Mouse (Mus musculus) midbrain, embryonic 13.5 days (tissue): ENCODE results near the gene Tmem87a. TPM values are rescaled to one million over a fixed set of nuclear protein-coding genes. Genes with fewer than 3 reads are reported as not detected.

Source experiments
- ATAC-seq: fragments of 200-750 bp; cut with Nextera tagmentation; 2 replicates; pipeline ENCODE4 v1.8.0; 2017; ENCODE audit warnings: mild to moderate bottlenecking, moderate TSS enrichment, moderate library complexity
- H3K27ac ChIP-seq: fragments of 300-500 bp; sonication (generic); 2 replicates; pipeline ENCODE4 v1.5.1; 2015; ENCODE audit warnings: inconsistent platforms, mild to moderate bottlenecking, moderate library complexity
- H3K27me3 ChIP-seq: fragments of 300-500 bp; sonication (generic); 2 replicates; pipeline ENCODE4 v1.6.1; 2015; ENCODE audit warnings: mild to moderate bottlenecking, inconsistent platforms
- H3K36me3 ChIP-seq: fragments of 300-500 bp; sonication (generic); 2 replicates; pipeline ENCODE4 v1.6.1; 2015; ENCODE audit warnings: mild to moderate bottlenecking, inconsistent platforms
- H3K4me1 ChIP-seq: fragments of 300-500 bp; sonication (generic); replicated peaks from 2 replicates; pipeline ENCODE4 v1.6.1; 2015; ENCODE audit warnings: inconsistent platforms
- H3K4me2 ChIP-seq: fragments of 300-500 bp; sonication (generic); replicated peaks from 2 replicates; pipeline ENCODE4 v1.6.1; 2015; ENCODE audit warnings: moderate library complexity, mild to moderate bottlenecking, inconsistent platforms
- H3K4me3 ChIP-seq: fragments of 300-500 bp; sonication (generic); replicated peaks from 2 replicates; pipeline ENCODE4 v1.5.1; 2015; ENCODE audit warnings: mild to moderate bottlenecking, inconsistent platforms
- H3K9ac ChIP-seq: fragments of 300-500 bp; sonication (generic); replicated peaks from 2 replicates; pipeline ENCODE4 v1.6.1; 2015; ENCODE audit warnings: mild to moderate bottlenecking, inconsistent platforms
- H3K9me3 ChIP-seq: fragments of 300-500 bp; sonication (generic); 2 replicates; pipeline ENCODE4 v1.6.1; 2016; ENCODE audit warnings: mild to moderate bottlenecking, inconsistent platforms
- WGBS: fragments of 180-500 bp; shearing (Covaris S2); methylation state at CpG from one replicate; pipeline ENCODE4 v1.1.7; 2015; 5-methylcytosine and 5-hydroxymethylcytosine counted together
- polyA plus RNA-seq: library from polyadenylated mRNA; unstranded; fragments of >200 nt; fragmentation: Nextera tagmentation; extraction: Ambion mirVana; gene quantifications from 2 replicates; pipeline ENCODE4 v1.2.1, GENCODE M21; 2015

The Tmem87a gene
- polyA plus RNA-seq, 1 experiment from 2014 or later: 10.2 TPM

DNA sequence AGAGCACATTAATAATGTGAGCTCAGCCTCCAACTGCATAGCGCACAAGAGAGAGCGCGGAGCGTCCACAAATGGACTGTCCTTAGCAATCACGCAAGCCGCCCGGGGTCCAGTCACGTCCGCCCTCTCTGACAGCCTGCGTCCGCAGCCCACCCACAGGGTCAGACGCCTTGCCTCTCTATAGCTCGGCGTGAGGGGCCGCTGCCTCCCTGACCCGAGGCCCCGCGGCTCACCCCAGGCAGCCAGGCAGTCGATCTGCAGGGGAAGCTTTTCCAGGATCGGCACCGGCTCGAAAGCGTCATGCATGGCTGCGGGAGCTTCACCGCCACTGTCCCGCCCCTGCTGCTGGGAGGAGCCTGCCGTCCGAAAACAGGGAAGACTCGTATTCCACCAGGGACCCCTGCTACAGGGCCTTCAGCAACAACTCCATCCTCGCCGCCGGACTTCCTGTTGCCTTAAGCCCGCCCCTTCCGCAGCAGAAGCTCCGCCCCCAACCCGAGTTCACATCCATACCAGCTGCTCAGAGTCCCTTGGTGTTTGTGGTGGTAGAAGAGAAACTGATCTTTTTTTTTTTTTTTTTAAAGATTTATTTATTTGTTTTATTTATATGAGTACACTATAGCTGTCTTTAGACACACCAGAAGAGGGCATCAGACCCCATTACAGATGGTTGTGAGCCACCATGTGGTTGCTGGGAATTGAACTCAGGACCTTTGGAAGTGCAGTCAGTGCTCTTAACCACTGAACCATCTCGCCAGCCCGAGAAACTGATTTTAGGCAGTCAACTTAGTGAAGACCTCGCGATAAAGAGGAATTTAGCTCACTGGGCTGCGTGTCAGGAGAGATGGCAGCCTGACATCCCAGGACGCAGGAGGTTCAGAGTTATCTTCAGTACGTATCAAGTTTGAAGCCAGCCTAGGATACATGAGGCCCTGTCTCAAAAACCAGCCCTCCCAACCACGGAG lies 50.9 kb downstream of the Tmem87a start, which contains the start of gene Vps39:
Gene Vps39 (minus strand): TSS at position 456 of the 965 bp plus-strand sequence.
- Histone ChIP-seq H3K27me3 (no peaks in the 10 kb centered on the region), H3K9me3 (no peaks in the 10 kb centered on the region), H3K36me3 (peaks cover 45% of the 10 kb centered on the region), H3K27ac (peak within 1 kb of the TSS; percentile 80), H3K4me2 (peak within 1 kb of the TSS; percentile 80), H3K4me1 (peaks cover 21% of the 10 kb centered on the region), H3K9ac (peak within 1 kb of the TSS; percentile 94), H3K4me3 (peak within 1 kb of the TSS; percentile 98)
- ATAC-seq: peak; percentile 99
- WGBS: 12% methylated on average over 44 of the region's 44 CpGs

DNA sequence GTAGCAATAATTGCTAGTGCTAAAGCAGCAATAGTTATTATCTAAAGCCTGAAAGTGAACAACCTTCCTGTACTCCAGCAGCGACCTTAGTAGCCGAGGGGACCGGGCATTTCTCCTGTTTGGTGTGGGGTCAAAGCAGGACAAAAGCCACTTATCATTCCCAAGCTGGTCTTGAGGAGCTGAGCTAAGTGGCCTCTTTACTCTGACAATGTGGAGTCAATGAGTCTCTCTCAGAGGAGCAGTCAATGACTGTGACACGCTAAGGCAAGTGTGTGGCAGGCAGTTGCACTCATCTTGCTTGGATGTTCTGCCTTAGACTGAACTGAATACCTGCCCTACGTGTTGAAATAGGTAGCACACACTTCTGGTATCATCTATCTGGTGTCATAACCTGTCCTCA lies 52.6 kb downstream of the Tmem87a start:
- WGBS: 76% methylated on average over 5 of the region's 5 CpGs
- no peak for ATAC-seq
- H3K9me3 ChIP-seq: no peaks in the 10 kb centered on the region
- H3K36me3 ChIP-seq: peaks cover 50% of the 10 kb centered on the region
- H3K4me3 ChIP-seq: peak overlapping the region; percentile 98; the same call in 1 of the 2 replicates
- H3K27ac ChIP-seq: no peak overlapping the region
- no peak overlapping the region; the same call in 1 of the 2 replicates for H3K9ac ChIP-seq
- H3K27me3 ChIP-seq: no peaks in the 10 kb centered on the region
- peak overlapping the region; percentile 80; the same call in 1 of the 2 replicates for H3K4me2 ChIP-seq
- peaks cover 21% of the 10 kb centered on the region for H3K4me1 ChIP-seq

DNA sequence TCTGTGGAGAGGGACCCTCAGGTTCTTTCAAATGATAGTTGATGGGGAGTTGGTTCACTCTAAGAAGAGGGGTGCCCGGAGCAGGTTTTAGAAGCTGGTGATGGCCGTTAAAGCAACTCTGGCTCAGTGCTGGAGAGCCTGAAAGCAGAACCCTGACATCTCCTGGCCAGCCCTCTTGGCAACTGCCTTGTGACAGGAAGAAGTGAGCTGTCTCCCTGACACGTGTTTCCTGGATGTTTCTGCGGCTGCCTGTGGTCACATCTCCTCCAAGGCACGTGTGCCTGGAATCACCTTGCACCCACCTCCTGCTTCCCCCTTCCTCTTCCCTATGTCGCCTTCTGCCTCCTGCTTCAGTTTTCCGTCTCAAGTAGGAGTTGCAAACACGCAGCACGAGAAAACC lies 55.8 kb downstream of the Tmem87a start:
- H3K4me2 ChIP-seq: no peak overlapping the region
- H3K4me3 ChIP-seq: no peak overlapping the region
- WGBS: 83% methylated on average over 9 of the region's 9 CpGs
- peaks cover 21% of the 10 kb centered on the region for H3K4me1 ChIP-seq
- H3K36me3 ChIP-seq: peaks cover 62% of the 10 kb centered on the region
- no peak overlapping the region for H3K9ac ChIP-seq
- H3K27me3 ChIP-seq: no peaks in the 10 kb centered on the region
- no peak for ATAC-seq
- H3K27ac ChIP-seq: no peak overlapping the region
- H3K9me3 ChIP-seq: no peaks in the 10 kb centered on the region

DNA sequence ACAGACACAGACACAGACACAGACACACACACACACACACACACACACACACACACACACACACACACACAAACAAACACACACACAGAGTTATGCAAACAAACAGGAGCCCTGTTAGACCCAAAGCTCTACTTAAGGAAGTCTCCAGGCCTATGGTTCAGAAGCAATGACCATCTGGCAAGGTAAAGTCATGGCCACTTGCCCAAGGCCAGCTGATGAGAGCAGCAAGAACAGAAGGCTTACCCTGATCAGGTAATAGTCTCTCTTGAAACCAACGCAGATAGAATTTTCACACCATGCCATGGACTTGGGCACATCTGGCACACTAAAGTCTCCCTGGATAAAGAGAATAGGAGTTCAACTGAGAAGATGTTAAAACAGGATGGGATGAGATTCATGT lies 62.2 kb downstream of the Tmem87a start:
- no peak for ATAC-seq

DNA sequence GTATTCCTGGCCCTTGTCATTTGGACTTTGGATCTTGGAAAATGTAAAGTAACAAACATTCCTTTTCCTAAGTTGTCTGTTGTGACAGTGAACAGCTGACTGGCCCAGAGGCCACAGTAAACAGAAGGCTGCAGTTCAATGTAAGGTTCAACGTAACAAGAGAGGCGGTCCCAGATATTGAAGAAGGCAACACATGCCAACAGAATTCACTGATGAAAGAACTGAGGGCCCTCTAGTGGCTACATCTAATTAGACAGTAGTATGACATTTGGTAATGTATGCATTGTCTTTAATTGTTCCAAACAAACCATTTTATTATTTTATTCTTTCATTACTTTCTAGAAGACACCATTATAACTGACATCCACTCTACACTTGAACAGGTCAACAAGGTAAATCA lies 66.0 kb downstream of the Tmem87a start:
- Histone ChIP-seq H3K4me3 (no peak overlapping the region), H3K9me3 (no peaks in the 10 kb centered on the region), H3K4me2 (no peak overlapping the region), H3K27ac (no peak overlapping the region), H3K4me1 (no peaks in the 10 kb centered on the region), H3K9ac (no peak overlapping the region), H3K36me3 (peaks cover 89% of the 10 kb centered on the region), H3K27me3 (no peaks in the 10 kb centered on the region)
- no peak for ATAC-seq
- WGBS: 70% methylated on average over 2 of the region's 2 CpGs

More for the DNA sequence above, 62.2 kb downstream of the Tmem87a start:
- no peak overlapping the region for H3K4me2 ChIP-seq
- WGBS: 88% methylated on average over 1 of the region's 1 CpGs
- H3K4me1 ChIP-seq: no peaks in the 10 kb centered on the region
- H3K9me3 ChIP-seq: no peaks in the 10 kb centered on the region
- H3K36me3 ChIP-seq: peaks cover 93% of the 10 kb centered on the region
- no peak overlapping the region for H3K4me3 ChIP-seq
- no peak overlapping the region for H3K27ac ChIP-seq
- H3K27me3 ChIP-seq: no peaks in the 10 kb centered on the region
- no peak overlapping the region for H3K9ac ChIP-seq

DNA sequence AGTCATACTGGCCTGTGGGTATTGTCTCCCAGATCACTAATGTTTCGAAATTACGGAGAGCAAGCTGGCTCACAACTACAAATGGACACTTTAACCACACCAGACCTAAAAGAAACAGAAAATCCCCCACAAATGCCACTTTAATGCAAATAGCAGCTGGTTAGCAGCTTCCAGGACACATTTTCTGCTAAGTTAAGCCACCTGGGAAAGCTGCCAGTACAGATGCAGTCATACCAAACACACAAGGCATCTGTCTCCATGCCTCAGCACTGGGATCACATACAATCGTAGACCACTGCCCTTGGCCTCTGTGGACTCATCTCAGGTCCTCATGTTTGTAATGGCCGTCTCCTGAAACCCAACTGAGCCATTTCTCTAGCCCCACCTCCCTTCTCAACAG lies 72.3 kb downstream of the Tmem87a start:
- Histone ChIP-seq H3K4me1 (no peaks in the 10 kb centered on the region), H3K9me3 (no peaks in the 10 kb centered on the region), H3K9ac (no peak overlapping the region), H3K27ac (no peak overlapping the region), H3K4me3 (no peak overlapping the region), H3K4me2 (no peak overlapping the region), H3K36me3 (peaks cover 83% of the 10 kb centered on the region), H3K27me3 (no peaks in the 10 kb centered on the region)
- no peak for ATAC-seq
- WGBS: 94% methylated on average over 4 of the region's 4 CpGs

DNA sequence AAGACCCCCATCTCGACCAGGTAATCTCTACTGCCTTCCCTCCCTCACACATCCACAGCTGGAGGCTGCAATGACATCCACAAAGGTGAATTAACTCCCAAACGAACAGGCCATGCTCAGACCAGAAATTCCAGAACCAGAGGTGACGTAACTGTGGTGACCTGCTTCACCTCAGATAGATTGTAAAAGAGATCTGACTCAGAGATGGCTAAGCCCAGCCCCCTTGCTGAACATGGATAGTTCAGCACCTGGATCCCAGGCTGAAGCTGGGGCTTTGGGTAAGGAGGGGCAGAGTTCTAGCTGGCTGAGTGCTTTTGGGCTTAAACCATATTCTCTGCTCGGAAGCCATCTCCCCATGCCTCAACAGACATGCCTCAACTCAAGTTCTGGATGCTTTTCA lies 88.8 kb downstream of the Tmem87a start:
- no peak for ATAC-seq
- 82% methylated on average over 4 of the region's 4 CpGs for WGBS
- Histone ChIP-seq H3K36me3 (peaks cover 44% of the 10 kb centered on the region), H3K9ac (no peak overlapping the region), H3K4me2 (no peak overlapping the region), H3K4me1 (no peaks in the 10 kb centered on the region), H3K27me3 (no peaks in the 10 kb centered on the region), H3K27ac (no peak overlapping the region), H3K4me3 (no peak overlapping the region), H3K9me3 (no peaks in the 10 kb centered on the region)

DNA sequence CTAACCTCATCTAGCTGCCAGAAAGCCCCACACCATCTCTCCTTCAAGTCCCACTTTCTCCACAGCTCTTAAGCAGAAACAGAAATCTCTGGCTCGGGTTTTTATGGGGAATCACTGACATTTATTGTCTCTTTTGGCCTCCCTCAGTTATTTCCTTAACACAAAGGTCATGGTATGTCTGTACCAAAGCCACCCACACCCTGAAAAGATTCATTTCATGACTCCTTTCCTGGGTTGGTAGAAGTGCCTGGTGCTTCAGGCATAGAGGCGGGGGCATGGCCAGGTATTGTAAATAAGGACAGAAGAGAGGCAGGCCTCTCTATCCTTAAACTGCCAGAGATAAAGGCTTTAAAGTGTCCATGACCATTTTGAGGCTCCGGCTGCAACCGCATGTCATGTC lies 89.4 kb downstream of the Tmem87a start:
- H3K4me2 ChIP-seq: no peak overlapping the region
- no peak overlapping the region for H3K27ac ChIP-seq
- 93% methylated on average over 4 of the region's 4 CpGs for WGBS
- H3K4me1 ChIP-seq: no peaks in the 10 kb centered on the region
- ATAC-seq: no peak
- H3K9me3 ChIP-seq: no peaks in the 10 kb centered on the region
- H3K36me3 ChIP-seq: peaks cover 40% of the 10 kb centered on the region
- no peak overlapping the region for H3K9ac ChIP-seq
- H3K27me3 ChIP-seq: no peaks in the 10 kb centered on the region
- no peak overlapping the region for H3K4me3 ChIP-seq

DNA sequence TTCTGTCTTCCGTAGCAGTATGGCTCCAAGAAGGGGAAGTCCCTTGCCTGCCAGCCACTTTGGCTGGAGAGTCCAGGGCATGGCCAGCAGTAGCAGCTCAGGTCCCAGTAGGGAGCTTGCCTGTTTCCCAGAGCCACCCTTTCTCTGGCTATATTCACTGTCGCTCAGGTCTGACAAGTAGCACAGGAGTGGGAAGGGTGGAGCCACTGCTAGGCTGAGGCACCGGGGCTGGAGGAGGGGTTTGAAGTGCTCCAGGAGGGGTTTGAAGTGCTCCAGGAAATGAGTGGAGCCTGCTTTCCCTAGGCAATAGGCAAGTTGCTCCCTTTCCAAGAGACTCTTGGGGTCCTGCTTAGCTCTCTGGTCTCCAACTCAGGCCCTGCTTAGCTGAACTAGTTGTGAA lies 89.9 kb downstream of the Tmem87a start, which contains the start of gene Pla2g4f:
Gene Pla2g4f (minus strand): TSS at position 190 of the 400 bp plus-strand sequence.
- ATAC-seq: no peak
- Histone ChIP-seq H3K4me3 (no peak within 1 kb of the TSS), H3K27me3 (no peaks in the 10 kb centered on the region), H3K4me1 (no peaks in the 10 kb centered on the region), H3K9me3 (no peaks in the 10 kb centered on the region), H3K4me2 (no peak within 1 kb of the TSS), H3K27ac (no peak within 1 kb of the TSS), H3K9ac (no peak within 1 kb of the TSS), H3K36me3 (peaks cover 35% of the 10 kb centered on the region)
- WGBS: 73% methylated on average over 3 of the region's 3 CpGs

DNA sequence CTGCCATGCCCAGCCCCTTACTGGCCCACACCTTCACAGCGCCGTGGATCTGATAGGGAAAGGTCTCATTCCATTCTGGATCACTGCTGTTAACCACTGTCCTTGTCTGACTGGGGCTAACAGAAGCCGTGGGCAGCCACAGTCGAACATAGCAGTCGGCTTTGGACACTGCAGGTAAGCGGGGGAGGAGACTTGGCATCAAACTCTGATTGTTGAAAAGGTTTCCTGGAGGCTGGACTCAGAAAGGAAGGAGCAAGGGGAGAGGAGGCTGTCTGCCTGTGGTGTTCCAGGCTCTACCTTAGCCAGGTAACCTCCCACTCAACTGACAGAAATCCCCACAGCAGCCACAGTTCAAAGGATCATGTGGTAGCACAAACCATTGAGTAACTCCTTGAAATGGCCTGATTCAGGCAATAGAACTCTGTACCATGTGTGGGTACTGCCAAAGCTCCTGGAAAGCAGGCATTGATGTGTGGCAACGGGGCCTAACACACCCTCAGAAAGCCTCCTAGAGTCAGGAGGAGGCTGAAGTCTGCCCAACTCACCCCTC lies 91.6 kb downstream of the Tmem87a start:
- WGBS: 88% methylated on average over 7 of the region's 7 CpGs
- Histone ChIP-seq H3K4me1 (no peaks in the 10 kb centered on the region), H3K36me3 (peaks cover 19% of the 10 kb centered on the region), H3K4me2 (no peak overlapping the region), H3K27ac (no peak overlapping the region), H3K4me3 (no peak overlapping the region), H3K9me3 (no peaks in the 10 kb centered on the region), H3K27me3 (no peaks in the 10 kb centered on the region), H3K9ac (no peak overlapping the region)
- no peak for ATAC-seq
